Mouse (Mus musculus): ENCODE results near the gene Abhd17a.

The Abhd17a gene

GRCm38 (mm10) chr10:80589879-80590854 lies at the start of gene Abhd17a:
Abhd17a (minus strand) TSS chr10:80590341.
- peak; percentile 98 for DNase-seq

- DNase-seq, result no peak
Measured at GRCm38 (mm10) chr10:80635345-80635744, 45.2 kb upstream of the Abhd17a start.

GRCm38 (mm10) chr10:80628925-80629324 lies 38.8 kb upstream of the Abhd17a start:
- peak in 1 of 2 experiments; percentile 42 for DNase-seq

- DNase-seq, result peak in 1 of 2 experiments; percentile 39
Measured at GRCm38 (mm10) chr10:80627685-80628084, 37.5 kb upstream of the Abhd17a start.

- DNase-seq, result no peak
Measured at GRCm38 (mm10) chr10:80625764-80626163, 35.6 kb upstream of the Abhd17a start.

- DNase-seq, result peak; percentile 68 to 69
Measured at GRCm38 (mm10) chr10:80623457-80624191, 33.5 kb upstream of the Abhd17a start.

GRCm38 (mm10) chr10:80622661-80623456 lies 32.7 kb upstream of the Abhd17a start, which contains the start of gene Csnk1g2:
Csnk1g2 (plus strand) TSS chr10:80622838.
- DNase-seq, result peak; percentile 78 to 79

GRCm38 (mm10) chr10:80621940-80622660 lies 32.0 kb upstream of the Abhd17a start:
- peak; percentile 100 for DNase-seq

- DNase-seq, result no peak
Measured at GRCm38 (mm10) chr10:80621690-80621939, 31.5 kb upstream of the Abhd17a start.

- DNase-seq, result peak; percentile 53 to 61
Measured at GRCm38 (mm10) chr10:80620796-80621689, 30.9 kb upstream of the Abhd17a start.

GRCm38 (mm10) chr10:80620365-80620764 lies 30.2 kb upstream of the Abhd17a start:
- DNase-seq, result no peak

- no peak for DNase-seq
Measured at GRCm38 (mm10) chr10:80619465-80620244, 29.5 kb upstream of the Abhd17a start.

GRCm38 (mm10) chr10:80618181-80618580 lies 28.0 kb upstream of the Abhd17a start:
- DNase-seq, result peak in 1 of 2 experiments; percentile 17

GRCm38 (mm10) chr10:80614351-80614750 lies 24.2 kb upstream of the Abhd17a start:
- DNase-seq, result peak in 1 of 2 experiments; percentile 6

- DNase-seq, result no peak
Measured at GRCm38 (mm10) chr10:80613821-80614220, 23.7 kb upstream of the Abhd17a start.

GRCm38 (mm10) chr10:80611905-80612304 lies 21.8 kb upstream of the Abhd17a start:
- DNase-seq, result no peak

- peak; percentile 66 for DNase-seq
Measured at GRCm38 (mm10) chr10:80611024-80611423, 20.9 kb upstream of the Abhd17a start.

- DNase-seq, result peak; percentile 77 to 83
Measured at GRCm38 (mm10) chr10:80610116-80610785, 20.1 kb upstream of the Abhd17a start.

GRCm38 (mm10) chr10:80609269-80609924 lies 19.3 kb upstream of the Abhd17a start:
- no peak for DNase-seq

All from cerebellum, postnatal 10 days (tissue).